Mouse (Mus musculus): ENCODE data around the gene Cd3e. TPM values are rescaled to one million over a fixed set of nuclear protein-coding genes. Genes with fewer than 3 reads are reported as not detected.

Gene Cd3e
- polyA plus RNA-seq, 1 experiment from 2014 or later: not detected

- H3K4me3 ChIP-seq (ENCODE audit: low read depth, low read length): no peak overlapping the region
- H3K4me2 ChIP-seq: no peak overlapping the region
- H3K4me1 ChIP-seq (ENCODE audit: control insufficient read depth, insufficient read depth, low read length): no peaks in the 10 kb centered on the region
- no peaks in the 10 kb centered on the region for H3K36me3 ChIP-seq (ENCODE audit: control insufficient read depth, insufficient read depth, low read length)
- H3K27ac ChIP-seq (ENCODE audit: low read depth, low read length): no peak overlapping the region
- no peaks in the 10 kb centered on the region for H3K9me3 ChIP-seq (replicated peaks; ENCODE audit: control insufficient read depth, low read length)
- H3K9ac ChIP-seq (ENCODE audit: low read depth, low read length): no peak overlapping the region
- peaks cover 32% of the 10 kb centered on the region for H3K27me3 ChIP-seq (ENCODE audit: control insufficient read depth, insufficient read depth, low read length)
- no peak for ATAC-seq (replicated peaks; ENCODE audit: insufficient number of reproducible peaks, low FRiP score, low TSS enrichment)
- WGBS (ENCODE audit: insufficient replicate concordance): 60% methylated on average over 8 of the region's 8 CpGs
These were observed 17.9 kb upstream of the Cd3e start for GRCm38 (mm10) chr9:45027376-45027775.

- 72% methylated on average over 2 of the region's 2 CpGs for WGBS (ENCODE audit: insufficient replicate concordance)
- Histone ChIP-seq H3K9ac (ENCODE audit: low read depth, low read length) (no peak overlapping the region), H3K27me3 (ENCODE audit: control insufficient read depth, insufficient read depth, low read length) (peaks cover 20% of the 10 kb centered on the region), H3K27ac (ENCODE audit: low read depth, low read length) (no peak overlapping the region), H3K4me1 (ENCODE audit: control insufficient read depth, insufficient read depth, low read length) (no peaks in the 10 kb centered on the region), H3K36me3 (ENCODE audit: control insufficient read depth, insufficient read depth, low read length) (no peaks in the 10 kb centered on the region), H3K4me3 (ENCODE audit: low read depth, low read length) (no peak overlapping the region), H3K9me3 (replicated peaks; ENCODE audit: control insufficient read depth, low read length) (no peaks in the 10 kb centered on the region), H3K4me2 (no peak overlapping the region)
- no peak for ATAC-seq (replicated peaks; ENCODE audit: insufficient number of reproducible peaks, low FRiP score, low TSS enrichment)
These were observed 14.8 kb upstream of the Cd3e start for GRCm38 (mm10) chr9:45024187-45024586.

GRCm38 (mm10) chr9:45023638-45024037 is 14.2 kb upstream of the Cd3e start:
- no peak for ATAC-seq (replicated peaks; ENCODE audit: insufficient number of reproducible peaks, low FRiP score, low TSS enrichment)
- H3K27me3 ChIP-seq (ENCODE audit: control insufficient read depth, insufficient read depth, low read length): peaks cover 16% of the 10 kb centered on the region
- WGBS (ENCODE audit: insufficient replicate concordance): 51% methylated on average over 3 of the region's 3 CpGs

GRCm38 (mm10) chr9:45022800-45023199 is 13.4 kb upstream of the Cd3e start:
- 11% methylated on average over 3 of the region's 3 CpGs for WGBS (ENCODE audit: insufficient replicate concordance)
- H3K9ac ChIP-seq (ENCODE audit: low read depth, low read length): no peak overlapping the region
- no peak overlapping the region for H3K27ac ChIP-seq (ENCODE audit: low read depth, low read length)
- no peaks in the 10 kb centered on the region for H3K9me3 ChIP-seq (replicated peaks; ENCODE audit: control insufficient read depth, low read length)
- H3K4me2 ChIP-seq: no peak overlapping the region
- peaks cover 14% of the 10 kb centered on the region for H3K27me3 ChIP-seq (ENCODE audit: control insufficient read depth, insufficient read depth, low read length)
- no peak overlapping the region for H3K4me3 ChIP-seq (ENCODE audit: low read depth, low read length)
- ATAC-seq (replicated peaks; ENCODE audit: insufficient number of reproducible peaks, low FRiP score, low TSS enrichment): no peak
- H3K4me1 ChIP-seq (ENCODE audit: control insufficient read depth, insufficient read depth, low read length): no peaks in the 10 kb centered on the region
- H3K36me3 ChIP-seq (ENCODE audit: control insufficient read depth, insufficient read depth, low read length): no peaks in the 10 kb centered on the region

More at GRCm38 (mm10) chr9:45023638-45024037, 14.2 kb upstream of the Cd3e start:
- H3K9me3 ChIP-seq (replicated peaks; ENCODE audit: control insufficient read depth, low read length): no peaks in the 10 kb centered on the region
- no peaks in the 10 kb centered on the region for H3K4me1 ChIP-seq (ENCODE audit: control insufficient read depth, insufficient read depth, low read length)
- no peak overlapping the region for H3K4me2 ChIP-seq
- H3K27ac ChIP-seq (ENCODE audit: low read depth, low read length): no peak overlapping the region
- H3K4me3 ChIP-seq (ENCODE audit: low read depth, low read length): no peak overlapping the region
- H3K36me3 ChIP-seq (ENCODE audit: control insufficient read depth, insufficient read depth, low read length): no peaks in the 10 kb centered on the region
- H3K9ac ChIP-seq (ENCODE audit: low read depth, low read length): no peak overlapping the region

- Histone ChIP-seq H3K9ac (ENCODE audit: low read depth, low read length) (no peak overlapping the region), H3K27ac (ENCODE audit: low read depth, low read length) (no peak overlapping the region), H3K36me3 (ENCODE audit: control insufficient read depth, insufficient read depth, low read length) (no peaks in the 10 kb centered on the region), H3K9me3 (replicated peaks; ENCODE audit: control insufficient read depth, low read length) (no peaks in the 10 kb centered on the region), H3K4me3 (ENCODE audit: low read depth, low read length) (no peak overlapping the region), H3K27me3 (ENCODE audit: control insufficient read depth, insufficient read depth, low read length) (0 out of 2 replicates have a peak, but pooled peaks cover 3% of the 10 kb centered on the region), H3K4me2 (no peak overlapping the region), H3K4me1 (ENCODE audit: control insufficient read depth, insufficient read depth, low read length) (no peaks in the 10 kb centered on the region)
- WGBS (ENCODE audit: insufficient replicate concordance): 86% methylated on average over 11 of the region's 11 CpGs
- ATAC-seq (replicated peaks; ENCODE audit: insufficient number of reproducible peaks, low FRiP score, low TSS enrichment): no peak
These were observed 8.6 kb upstream of the Cd3e start for GRCm38 (mm10) chr9:45018031-45018430.

- 0 out of 2 replicates have a peak, but pooled peaks cover 5% of the 10 kb centered on the region for H3K27me3 ChIP-seq (ENCODE audit: control insufficient read depth, insufficient read depth, low read length)
- H3K4me2 ChIP-seq: no peak overlapping the region
- no peak for ATAC-seq (replicated peaks; ENCODE audit: insufficient number of reproducible peaks, low FRiP score, low TSS enrichment)
These were observed 6.4 kb upstream of the Cd3e start for GRCm38 (mm10) chr9:45015841-45016240.

GRCm38 (mm10) chr9:45014879-45015278 is 5.5 kb upstream of the Cd3e start:
- Histone ChIP-seq H3K27me3 (ENCODE audit: control insufficient read depth, insufficient read depth, low read length) (0 out of 2 replicates have a peak, but pooled peaks cover 5% of the 10 kb centered on the region), H3K9me3 (replicated peaks; ENCODE audit: control insufficient read depth, low read length) (no peaks in the 10 kb centered on the region), H3K4me2 (no peak overlapping the region), H3K9ac (ENCODE audit: low read depth, low read length) (no peak overlapping the region), H3K4me3 (ENCODE audit: low read depth, low read length) (no peak overlapping the region), H3K4me1 (ENCODE audit: control insufficient read depth, insufficient read depth, low read length) (no peaks in the 10 kb centered on the region), H3K27ac (ENCODE audit: low read depth, low read length) (no peak overlapping the region), H3K36me3 (ENCODE audit: control insufficient read depth, insufficient read depth, low read length) (no peaks in the 10 kb centered on the region)
- 39% methylated on average over 2 of the region's 2 CpGs for WGBS (ENCODE audit: insufficient replicate concordance)
- no peak for ATAC-seq (replicated peaks; ENCODE audit: insufficient number of reproducible peaks, low FRiP score, low TSS enrichment)

More at GRCm38 (mm10) chr9:45015841-45016240, 6.4 kb upstream of the Cd3e start:
- no peak overlapping the region for H3K9ac ChIP-seq (ENCODE audit: low read depth, low read length)
- no peak overlapping the region for H3K4me3 ChIP-seq (ENCODE audit: low read depth, low read length)
- H3K27ac ChIP-seq (ENCODE audit: low read depth, low read length): no peak overlapping the region
- H3K36me3 ChIP-seq (ENCODE audit: control insufficient read depth, insufficient read depth, low read length): no peaks in the 10 kb centered on the region
- H3K4me1 ChIP-seq (ENCODE audit: control insufficient read depth, insufficient read depth, low read length): no peaks in the 10 kb centered on the region
- 66% methylated on average over 3 of the region's 3 CpGs for WGBS (ENCODE audit: insufficient replicate concordance)
- H3K9me3 ChIP-seq (replicated peaks; ENCODE audit: control insufficient read depth, low read length): no peaks in the 10 kb centered on the region

GRCm38 (mm10) chr9:45011291-45011690 is 1.9 kb upstream of the Cd3e start:
- WGBS (ENCODE audit: insufficient replicate concordance): 48% methylated on average over 6 of the region's 6 CpGs
- Histone ChIP-seq H3K9me3 (replicated peaks; ENCODE audit: control insufficient read depth, low read length) (no peaks in the 10 kb centered on the region), H3K27ac (ENCODE audit: low read depth, low read length) (no peak overlapping the region), H3K4me2 (no peak overlapping the region), H3K9ac (ENCODE audit: low read depth, low read length) (no peak overlapping the region), H3K4me1 (ENCODE audit: control insufficient read depth, insufficient read depth, low read length) (no peaks in the 10 kb centered on the region), H3K4me3 (ENCODE audit: low read depth, low read length) (no peak overlapping the region), H3K27me3 (ENCODE audit: control insufficient read depth, insufficient read depth, low read length) (0 out of 2 replicates have a peak, but pooled peaks cover 2% of the 10 kb centered on the region), H3K36me3 (ENCODE audit: control insufficient read depth, insufficient read depth, low read length) (no peaks in the 10 kb centered on the region)
- no peak for ATAC-seq (replicated peaks; ENCODE audit: insufficient number of reproducible peaks, low FRiP score, low TSS enrichment)

GRCm38 (mm10) chr9:45010461-45010860 is 1.0 kb upstream of the Cd3e start:
- Histone ChIP-seq H3K9ac (ENCODE audit: low read depth, low read length) (no peak overlapping the region), H3K4me1 (ENCODE audit: control insufficient read depth, insufficient read depth, low read length) (no peaks in the 10 kb centered on the region), H3K9me3 (replicated peaks; ENCODE audit: control insufficient read depth, low read length) (no peaks in the 10 kb centered on the region), H3K4me3 (ENCODE audit: low read depth, low read length) (no peak overlapping the region), H3K27me3 (ENCODE audit: control insufficient read depth, insufficient read depth, low read length) (0 out of 2 replicates have a peak, but pooled peaks cover 2% of the 10 kb centered on the region), H3K4me2 (no peak overlapping the region), H3K27ac (ENCODE audit: low read depth, low read length) (no peak overlapping the region), H3K36me3 (ENCODE audit: control insufficient read depth, insufficient read depth, low read length) (no peaks in the 10 kb centered on the region)
- ATAC-seq (replicated peaks; ENCODE audit: insufficient number of reproducible peaks, low FRiP score, low TSS enrichment): no peak
- 60% methylated on average over 4 of the region's 4 CpGs for WGBS (ENCODE audit: insufficient replicate concordance)

Measured in heart, embryonic 11.5 days (tissue).